Mouse (Mus musculus) hindbrain, embryonic 14.5 days (tissue): ENCODE results near the gene Calb2. TPM values are rescaled to one million over a fixed set of nuclear protein-coding genes. Genes with fewer than 3 reads are reported as not detected.

ENCODE experiments used
- ATAC-seq: fragments of 200-750 bp; cut with Nextera tagmentation; 2 replicates; pipeline ENCODE4 v1.8.0; 2017; ENCODE audit warnings: moderate number of reproducible peaks, mild to moderate bottlenecking, moderate TSS enrichment, moderate library complexity; ENCODE audit not compliant: low FRiP score
- DNase-seq: peaks from one replicate; pipeline ENCODE4 v3.0.0-alpha.2; 2015; ENCODE audit warnings: low spot score
- H3K27ac ChIP-seq: fragments of 300-500 bp; sonication (generic); 2 replicates; pipeline ENCODE4 v1.5.1; 2014; ENCODE audit warnings: mild to moderate bottlenecking, moderate library complexity
- H3K27me3 ChIP-seq: fragments of 300-500 bp; sonication (generic); 2 replicates; pipeline ENCODE4 v1.6.1; 2014; ENCODE audit warnings: mild to moderate bottlenecking, low read length, mixed read lengths; ENCODE audit not compliant: control insufficient read depth, insufficient read depth
- H3K36me3 ChIP-seq: fragments of 300-500 bp; sonication (generic); replicated peaks from 2 replicates; pipeline ENCODE4 v1.6.1; 2014; ENCODE audit not compliant: control insufficient read depth, insufficient read depth
- H3K4me1 ChIP-seq: fragments of 300-500 bp; sonication (generic); replicated peaks from 2 replicates; pipeline ENCODE4 v1.6.1; 2014; ENCODE audit warnings: antibody characterized with exemption, low read length, mixed read lengths; ENCODE audit not compliant: control insufficient read depth, insufficient read depth
- H3K4me2 ChIP-seq: fragments of 300-500 bp; sonication (generic); replicated peaks from 2 replicates; pipeline ENCODE4 v1.6.1; 2014; ENCODE audit warnings: mild to moderate bottlenecking, moderate library complexity
- H3K4me3 ChIP-seq: fragments of 300-500 bp; sonication (generic); replicated peaks from 2 replicates; pipeline ENCODE4 v1.5.1; 2014; ENCODE audit warnings: mild to moderate bottlenecking, low read length
- H3K9ac ChIP-seq: fragments of 300-500 bp; sonication (generic); 2 replicates; pipeline ENCODE4 v1.6.1; 2014
- H3K9me3 ChIP-seq: fragments of 300-500 bp; sonication (generic); 2 replicates; pipeline ENCODE4 v1.6.1; 2016; ENCODE audit warnings: low read length; ENCODE audit not compliant: control insufficient read depth
- whole genome bisulfite sequencing: fragments of 180-500 bp; shearing (Covaris S2); extraction: QIAGEN DNeasy Blood & Tissue Kit; methylation state at CpG from one replicate; pipeline ENCODE4 v1.1.7; 2014; 5-methylcytosine and 5-hydroxymethylcytosine counted together
- polyA plus RNA-seq: library from polyadenylated mRNA; unstranded; fragments of >200 nt; fragmentation: Nextera tagmentation; extraction: Ambion mirVana; gene quantifications from 2 replicates; pipeline ENCODE4 v1.2.1, GENCODE M21; 2014

Calb2 gene
- polyA plus RNA-seq, 1 experiment from 2014 or later: 78.4 TPM

GRCm38 (mm10) chr8:110183748-110184147 lies 15.7 kb upstream of the Calb2 start:
- H3K9me3 ChIP-seq: no peaks in the 10 kb centered on the region
- H3K4me2 ChIP-seq: no peak overlapping the region
- H3K4me3 ChIP-seq: no peak overlapping the region
- DNase-seq (no peak), ATAC-seq (no peak)
- H3K27ac ChIP-seq: no peak overlapping the region
- peaks cover 6% of the 10 kb centered on the region; the same call in 1 of the 2 replicates for H3K4me1 ChIP-seq
- no peaks in the 10 kb centered on the region for H3K27me3 ChIP-seq
- no peaks in the 10 kb centered on the region for H3K36me3 ChIP-seq
- 18% methylated on average over 11 of the region's 11 CpGs for WGBS
- no peak overlapping the region for H3K9ac ChIP-seq

GRCm38 (mm10) chr8:110182735-110183367 lies 14.8 kb upstream of the Calb2 start:
- H3K4me2 ChIP-seq: no peak overlapping the region
- H3K9ac ChIP-seq: no peak overlapping the region
- ATAC-seq (no peak), DNase-seq (no peak)
- no peaks in the 10 kb centered on the region for H3K9me3 ChIP-seq
- 0 out of 2 replicates have a peak overlapping the region, but pooled peaks have one; percentile 1 for H3K27ac ChIP-seq
- no peak overlapping the region for H3K4me3 ChIP-seq
- 54% methylated on average over 11 of the region's 11 CpGs for WGBS
- H3K36me3 ChIP-seq: no peaks in the 10 kb centered on the region
- H3K27me3 ChIP-seq: no peaks in the 10 kb centered on the region
- H3K4me1 ChIP-seq: peaks cover 4% of the 10 kb centered on the region; the same call in 1 of the 2 replicates

- WGBS: 21% methylated on average over 22 of the region's 22 CpGs
- ATAC-seq (peak; percentile 66), DNase-seq (peak; percentile 52)
- no peak overlapping the region for H3K27ac ChIP-seq
- peaks cover 7% of the 10 kb centered on the region for H3K4me1 ChIP-seq
- H3K4me2 ChIP-seq: peak overlapping the region; percentile 10
- H3K36me3 ChIP-seq: no peaks in the 10 kb centered on the region
- no peak overlapping the region for H3K9ac ChIP-seq
- no peaks in the 10 kb centered on the region for H3K27me3 ChIP-seq
- H3K9me3 ChIP-seq: no peaks in the 10 kb centered on the region
- H3K4me3 ChIP-seq: no peak overlapping the region
Measured at GRCm38 (mm10) chr8:110177359-110178155, 9.5 kb upstream of the Calb2 start.

- WGBS: 93% methylated on average over 4 of the region's 4 CpGs
- ATAC-seq (no peak), DNase-seq (no peak)
- Histone ChIP-seq H3K27ac (no peak overlapping the region), H3K4me3 (no peak overlapping the region), H3K9ac (no peak overlapping the region), H3K4me1 (peaks cover 7% of the 10 kb centered on the region), H3K27me3 (no peaks in the 10 kb centered on the region), H3K4me2 (no peak overlapping the region), H3K36me3 (no peaks in the 10 kb centered on the region), H3K9me3 (no peaks in the 10 kb centered on the region)
Measured at GRCm38 (mm10) chr8:110174826-110175225, 6.8 kb upstream of the Calb2 start.

GRCm38 (mm10) chr8:110172161-110172560 lies 4.2 kb upstream of the Calb2 start:
- H3K27ac ChIP-seq: no peak overlapping the region
- H3K4me1 ChIP-seq: no peaks in the 10 kb centered on the region
- H3K36me3 ChIP-seq: no peaks in the 10 kb centered on the region
- WGBS: 50% methylated on average over 6 of the region's 6 CpGs
- no peak for DNase-seq
- no peak overlapping the region for H3K9ac ChIP-seq
- H3K4me3 ChIP-seq: no peak overlapping the region
- peaks cover 19% of the 10 kb centered on the region for H3K27me3 ChIP-seq
- no peak overlapping the region for H3K4me2 ChIP-seq
- ATAC-seq: no peak
- H3K9me3 ChIP-seq: no peaks in the 10 kb centered on the region

- Histone ChIP-seq H3K9ac (no peak overlapping the region), H3K27me3 (peaks cover 19% of the 10 kb centered on the region), H3K4me2 (no peak overlapping the region), H3K9me3 (no peaks in the 10 kb centered on the region), H3K27ac (no peak overlapping the region), H3K36me3 (no peaks in the 10 kb centered on the region), H3K4me3 (no peak overlapping the region), H3K4me1 (no peaks in the 10 kb centered on the region)
- WGBS: 77% methylated on average over 8 of the region's 8 CpGs
- ATAC-seq (no peak), DNase-seq (no peak)
Measured at GRCm38 (mm10) chr8:110166270-110166669, 1.7 kb downstream of the Calb2 start.

GRCm38 (mm10) chr8:110162007-110162406 lies 6.0 kb downstream of the Calb2 start:
- Histone ChIP-seq H3K27me3 (no peaks in the 10 kb centered on the region), H3K27ac (no peak overlapping the region), H3K4me3 (no peak overlapping the region), H3K9me3 (no peaks in the 10 kb centered on the region), H3K9ac (no peak overlapping the region), H3K4me1 (no peaks in the 10 kb centered on the region), H3K4me2 (no peak overlapping the region), H3K36me3 (no peaks in the 10 kb centered on the region)
- DNase-seq (no peak), ATAC-seq (no peak)
- WGBS: 83% methylated on average over 6 of the region's 6 CpGs

- ATAC-seq: no peak
- H3K4me2 ChIP-seq: no peak overlapping the region
- DNase-seq: no peak
Measured at GRCm38 (mm10) chr8:110152951-110153350, 15.1 kb downstream of the Calb2 start.

GRCm38 (mm10) chr8:110145538-110145937 lies 22.5 kb downstream of the Calb2 start:
- Histone ChIP-seq H3K36me3 (no peaks in the 10 kb centered on the region), H3K9me3 (no peaks in the 10 kb centered on the region), H3K4me1 (no peaks in the 10 kb centered on the region), H3K4me3 (no peak overlapping the region), H3K4me2 (no peak overlapping the region), H3K9ac (no peak overlapping the region), H3K27ac (no peak overlapping the region), H3K27me3 (no peaks in the 10 kb centered on the region)
- WGBS: 1% methylated on average over 4 of the region's 4 CpGs
- ATAC-seq: peak; percentile 68; the same call in 1 of the 2 replicates
- peak; percentile 85 for DNase-seq

More at GRCm38 (mm10) chr8:110152951-110153350, 15.1 kb downstream of the Calb2 start:
- H3K27ac ChIP-seq: no peak overlapping the region
- no peak overlapping the region for H3K4me3 ChIP-seq
- H3K27me3 ChIP-seq: no peaks in the 10 kb centered on the region
- no peaks in the 10 kb centered on the region for H3K4me1 ChIP-seq
- no peaks in the 10 kb centered on the region for H3K36me3 ChIP-seq
- 76% methylated on average over 6 of the region's 6 CpGs for WGBS
- no peak overlapping the region for H3K9ac ChIP-seq
- no peaks in the 10 kb centered on the region for H3K9me3 ChIP-seq
